26 mouse cellular contexts compared by ENCODE assay signal in the genomic region with DNA sequence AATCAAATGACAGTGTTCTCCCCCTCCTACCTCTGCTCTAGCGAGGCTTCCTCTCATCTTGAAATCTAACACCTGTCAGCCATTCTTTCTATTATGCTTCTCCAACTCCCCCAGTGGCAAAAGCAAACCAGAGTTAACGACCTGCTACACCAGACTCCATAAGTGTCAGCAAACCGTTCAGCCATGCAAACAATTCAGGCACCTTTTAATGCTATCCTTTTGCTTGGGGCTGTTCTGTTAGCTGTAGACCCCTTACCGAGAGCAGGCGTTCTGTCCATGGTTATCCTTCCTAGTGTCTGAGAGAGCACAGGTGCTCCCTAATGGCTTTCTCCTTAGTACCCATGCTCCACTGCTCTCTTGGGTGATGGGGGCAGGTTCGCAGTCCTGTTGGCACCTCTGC. TPM values are rescaled to one million over a fixed set of nuclear protein-coding genes. Genes with fewer than 3 reads are reported as not detected.
"Had no signal": no experiment of that assay in that cellular context is flagged by ENCODE, and none has a peak within 500 bp of the region (broad histone marks: within the 10 kb centered on the region; RNA-seq: fewer than 3 reads in every experiment).

No protein-coding gene starts in this region.

- H3K4me2 ChIP-seq: heart, embryonic 12.5 days; hindbrain, embryonic 12.5 days; hindbrain, embryonic 14.5 days; intestine, embryonic 15.5 days; limb, embryonic 12.5 days; liver, embryonic 11.5 days; liver, embryonic 13.5 days had no signal

- ATAC-seq: forebrain, embryonic 16.5 days; hindbrain, embryonic 16.5 days; inflammation-experienced regulatory T-cells, adult 6 months; intestine, embryonic 15.5 days; intestine, postnatal 0 days had no signal

- H3K4me3 ChIP-seq: gastrocnemius, adult 2 months; heart, adult 2 months; heart, embryonic 12.5 days; hindbrain, embryonic 10.5 days; hindbrain, embryonic 12.5 days; intestine, embryonic 15.5 days; layer of hippocampus, adult 2 months; left cerebral cortex, adult 2 months; limb, embryonic 10.5 days; limb, embryonic 12.5 days; liver, embryonic 13.5 days had no signal

- H3K36me3 ChIP-seq: heart, embryonic 12.5 days; hindbrain, embryonic 10.5 days; hindbrain, embryonic 12.5 days; intestine, embryonic 15.5 days; limb, embryonic 10.5 days; limb, embryonic 12.5 days; liver, embryonic 13.5 days had no signal

- H3K4me1 ChIP-seq: heart, embryonic 12.5 days; hindbrain, embryonic 12.5 days; intestine, embryonic 15.5 days; limb, embryonic 10.5 days; limb, embryonic 12.5 days; liver, embryonic 13.5 days had no signal

- H3K9me3 ChIP-seq: heart, embryonic 12.5 days; hindbrain, embryonic 10.5 days; hindbrain, embryonic 12.5 days; intestine, embryonic 15.5 days; limb, embryonic 10.5 days; limb, embryonic 12.5 days; liver, embryonic 13.5 days had no signal

- DNase-seq: gastrocnemius, adult 2 months; gastrocnemius, postnatal 10 days; gastrocnemius, postnatal 25 days; heart, adult 2 months; heart, postnatal 10 days; heart, postnatal 4 days; kidney, adult 2 months; kidney, postnatal 14 days; liver; liver, embryonic 13.5 days had no signal

- H3K27me3 ChIP-seq: heart, embryonic 12.5 days; hindbrain, embryonic 12.5 days; intestine, embryonic 15.5 days; limb, embryonic 12.5 days; liver, embryonic 13.5 days had no signal

- H3K27ac ChIP-seq: gastrocnemius, adult 2 months; heart, adult 2 months; hindbrain, embryonic 10.5 days; hindbrain, embryonic 12.5 days; hindbrain, embryonic 14.5 days; intestine, embryonic 15.5 days; layer of hippocampus, adult 2 months; left cerebral cortex, adult 2 months; limb, embryonic 10.5 days; limb, embryonic 12.5 days; liver, embryonic 13.5 days had no signal

- H3K9ac ChIP-seq: heart, embryonic 12.5 days; hindbrain, embryonic 12.5 days; hindbrain, embryonic 14.5 days; intestine, embryonic 15.5 days; limb, embryonic 12.5 days; liver, embryonic 13.5 days had no signal

RNA-seq across cellular contexts. Expression of gene Dhrs2, which starts 25.4 kb away (rescaled TPM):
- polyA plus RNA-seq: forebrain, embryonic 16.5 days; heart, embryonic 12.5 days; heart, embryonic 14.5 days; heart, embryonic 16.5 days; hindbrain, embryonic 10.5 days; inflammation-experienced regulatory T-cells, adult 6 months; kidney, adult 2 months; limb, embryonic 10.5 days; liver, embryonic 11.5 days; liver, embryonic 13.5 days had no signal
